Mouse (Mus musculus) Patski (cell line): ENCODE measurements around the gene Nras. TPM values are rescaled to one million over a fixed set of nuclear protein-coding genes. Genes with fewer than 3 reads are reported as not detected.

Experiments used
- ATAC-seq: fragments of 100-300 bp; one replicate; pipeline ENCODE4 v1.8.0; 2021
- CTCF ChIA-PET: fragments of 350-600 bp; sonication (Branson Sonifier 250); formaldehyde crosslinking; loops from one replicate; lab custom pipeline; 2022; ENCODE audit warnings: inconsistent platforms; lab: Charles Lee
- POLR2A ChIA-PET: fragments of 350-600 bp; sonication (Branson Sonifier 250); formaldehyde crosslinking; loops from one replicate; lab custom pipeline; 2022; ENCODE audit warnings: antibody characterized with exemption, inconsistent platforms; lab: Charles Lee
- DNase-seq: peaks from one replicate; pipeline ENCODE4 v3.0.0-alpha.2; 2011; ENCODE audit warnings: low read depth, low spot score
- H3K27me3 ChIP-seq: fragments of 371-371 bp; one replicate; pipeline ENCODE4 v1.5.1; 2021
- CTCF ChIP-seq: fragments of 100-300 bp; IDR thresholded peaks from one replicate; pipeline ENCODE4 v1.5.1; 2021
- in situ Hi-C: fragments of 300-500 bp; cut with MboI; formaldehyde crosslinking; loops from 3 replicates; pipeline ENCODE4 v1.11.1; 2018; ENCODE audit warnings: low pct_unique_long_range_greater_than_20kb, mixed read lengths
- polyA plus RNA-seq: library from polyadenylated mRNA; unstranded; gene quantifications from one replicate; pipeline ENCODE4 v1.2.3, GENCODE M21; 2021

The Nras gene
- polyA plus RNA-seq, 1 experiment from 2014 or later: 93.3 TPM

GRCm38 (mm10) chr3:103057752-103058151 is 333 bp upstream of the Nras start:
- ChIA-PET POLR2A (interaction anchor here (1.1 to 1.2 kb wide), 2 partner anchors 19 to 29 kb away, joined by 3 to 4 read pairs; no protein-coding TSS in a partner anchor), CTCF (interaction anchor here (2.7 kb wide), 1 partner anchor 10 kb away, joined by 10 read pairs; no protein-coding TSS in a partner anchor)
- no peak for DNase-seq
- H3K27me3 ChIP-seq: no peaks in the 10 kb centered on the region
- ATAC-seq: no peak
- no peak for TF ChIP-seq CTCF
- in situ Hi-C loops: no loop called here

- in situ Hi-C loops: no loop called here
- POLR2A ChIA-PET: no interaction called here
- CTCF ChIA-PET: interaction anchor here (1.1 kb wide), 1 partner anchor 26 kb away, joined by 3 read pairs; no protein-coding TSS in a partner anchor
- DNase-seq (no peak), ATAC-seq (no peak)
- no peaks in the 10 kb centered on the region for H3K27me3 ChIP-seq
- no peak for TF ChIP-seq CTCF
These were observed 8.8 kb downstream of the Nras start for GRCm38 (mm10) chr3:103066927-103067326.

- DNase-seq (no peak), ATAC-seq (no peak)
- ChIA-PET POLR2A (no interaction called here), CTCF (no interaction called here)
- H3K27me3 ChIP-seq: no peaks in the 10 kb centered on the region
- in situ Hi-C loops: no loop called here
- no peak for TF ChIP-seq CTCF
These were observed 10.9 kb downstream of the Nras start for GRCm38 (mm10) chr3:103068971-103069370.

GRCm38 (mm10) chr3:103073771-103074170 is 15.7 kb downstream of the Nras start, which contains the start of gene Ampd1:
Gene Ampd1 (plus strand): TSS chr3:103074014.
- DNase-seq: no peak
- POLR2A ChIA-PET: interaction anchor here (0.6 kb wide), 1 partner anchor 9 kb away, joined by 5 read pairs; no protein-coding TSS in a partner anchor
- in situ Hi-C loops: no loop called here
- no peaks in the 10 kb centered on the region for H3K27me3 ChIP-seq
- CTCF ChIA-PET: no interaction called here
- TF ChIP-seq CTCF: no peak
- ATAC-seq: no peak

- ATAC-seq (no peak), DNase-seq (no peak)
- CTCF ChIA-PET: interaction anchor here (0.9 kb wide), 1 partner anchor 14 kb away, joined by 3 read pairs; no protein-coding TSS in a partner anchor
- in situ Hi-C loops: no loop called here
- POLR2A ChIA-PET: no interaction called here
- TF ChIP-seq CTCF: no peak
- no peaks in the 10 kb centered on the region for H3K27me3 ChIP-seq
These were observed 17.8 kb downstream of the Nras start for GRCm38 (mm10) chr3:103075871-103076270.

- DNase-seq: no peak
- POLR2A ChIA-PET: no interaction called here
- no peaks in the 10 kb centered on the region for H3K27me3 ChIP-seq
- CTCF ChIA-PET: no interaction called here
- in situ Hi-C loops: no loop called here
- ATAC-seq: no peak
- TF ChIP-seq CTCF: no peak
These were observed 18.4 kb downstream of the Nras start for GRCm38 (mm10) chr3:103076476-103076875.

GRCm38 (mm10) chr3:103079301-103079700 is 21.2 kb downstream of the Nras start:
- POLR2A ChIA-PET: no interaction called here
- TF ChIP-seq CTCF: no peak
- in situ Hi-C loops: no loop called here
- CTCF ChIA-PET: interaction anchor here (1.2 to 1.6 kb wide), 2 partner anchors 14 to 21 kb away, joined by 4 to 5 read pairs; no protein-coding TSS in a partner anchor
- no peaks in the 10 kb centered on the region for H3K27me3 ChIP-seq
- ATAC-seq: no peak
- no peak for DNase-seq

- CTCF ChIA-PET: interaction anchor here (1.3 kb wide), 2 partner anchors 8 to 15 kb away, joined by 3 read pairs; no protein-coding TSS in a partner anchor
- in situ Hi-C loops: no loop called here
- TF ChIP-seq CTCF: no peak
- DNase-seq: no peak
- no peak for ATAC-seq
- H3K27me3 ChIP-seq: no peaks in the 10 kb centered on the region
- POLR2A ChIA-PET: no interaction called here
These were observed 23.0 kb downstream of the Nras start for GRCm38 (mm10) chr3:103081051-103081450.

- CTCF ChIA-PET: interaction anchor here (1.9 to 2.5 kb wide), 2 partner anchors 10 to 19 kb away, joined by 7 to 11 read pairs; partner anchors contain the start of gene Dennd2c
- no peak for DNase-seq
- no peaks in the 10 kb centered on the region for H3K27me3 ChIP-seq
- POLR2A ChIA-PET: interaction anchor here (1.5 kb wide), 1 partner anchor 11 kb away, joined by 3 read pairs; no protein-coding TSS in a partner anchor
- ATAC-seq: no peak
- in situ Hi-C loops: no loop called here
- TF ChIP-seq CTCF: no peak
These were observed 23.9 kb downstream of the Nras start for GRCm38 (mm10) chr3:103081861-103082453.

GRCm38 (mm10) chr3:103082761-103083160 is 24.7 kb downstream of the Nras start:
- peaks cover 5% of the 10 kb centered on the region for H3K27me3 ChIP-seq
- CTCF ChIA-PET: interaction anchor here (0.9 to 2.5 kb wide), 4 partner anchors 9 to 19 kb away, joined by 3 to 11 read pairs (median 5); partner anchors contain the start of gene Dennd2c
- TF ChIP-seq CTCF: no peak
- ATAC-seq: no peak
- POLR2A ChIA-PET: interaction anchor here (0.6 to 1.5 kb wide), 2 partner anchors 10 to 150 kb away, joined by 3 read pairs; no protein-coding TSS in a partner anchor
- DNase-seq: no peak
- in situ Hi-C loops: no loop called here

GRCm38 (mm10) chr3:103085986-103086385 is 27.9 kb downstream of the Nras start:
- DNase-seq: no peak
- CTCF ChIA-PET: interaction anchor here (0.7 kb wide), 1 partner anchor 205 kb away, joined by 3 read pairs; no protein-coding TSS in a partner anchor
- ATAC-seq: no peak
- in situ Hi-C loops: no loop called here
- TF ChIP-seq CTCF: no peak
- H3K27me3 ChIP-seq: peaks cover 8% of the 10 kb centered on the region
- POLR2A ChIA-PET: no interaction called here
